Mouse (Mus musculus): ENCODE measurements around the gene Olfr13. TPM values are rescaled to one million over a fixed set of nuclear protein-coding genes. Genes with fewer than 3 reads are reported as not detected.
"Not testable (repeated sequence)": the region's sequence is repeated elsewhere in the genome, so short reads cannot be mapped to it uniquely, and the experiment has no call there.

Olfr13 gene
- polyA plus RNA-seq (2014; fragmentation: Nextera tagmentation; extraction: Ambion mirVana), result not detected in 2 replicates

DNA sequence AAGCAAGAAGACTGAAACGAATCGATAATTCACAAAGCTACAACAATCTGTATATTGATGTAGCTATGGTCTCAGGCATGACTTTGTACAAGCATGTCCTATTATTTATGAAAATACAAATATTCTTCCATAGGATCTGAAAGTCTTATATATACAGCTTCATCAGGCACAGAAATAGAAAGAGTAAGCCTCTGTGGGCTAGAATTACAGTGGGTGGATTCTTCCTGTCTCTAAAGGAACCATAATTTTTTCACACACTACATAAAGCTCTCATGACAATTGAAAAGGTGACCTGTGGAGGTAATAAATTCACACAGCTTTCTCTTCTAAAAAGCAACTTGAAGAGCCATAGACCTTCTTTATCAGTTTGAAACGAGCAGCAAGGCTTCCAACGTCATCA lies at the start of gene Olfr13:
Gene Olfr13 (plus strand): TSS at position 301 of the 400 bp plus-strand sequence.
- WGBS, result 65% methylated on average over 4 of the region's 4 CpGs
- Histone ChIP-seq H3K4me3 (ENCODE audit: low read depth, low read length) (no peak within 1 kb of the TSS), H3K4me1 (replicated peaks; ENCODE audit: control insufficient read depth, insufficient read depth, low read length) (no peaks in the 10 kb centered on the region), H3K27ac (ENCODE audit: low read depth) (no peak within 1 kb of the TSS), H3K27me3 (replicated peaks; ENCODE audit: control insufficient read depth, insufficient read depth, low read length) (no peaks in the 10 kb centered on the region), H3K36me3 (ENCODE audit: control insufficient read depth, insufficient read depth, low read length) (no peaks in the 10 kb centered on the region), H3K9me3 (ENCODE audit: control insufficient read depth, low read length) (no peaks in the 10 kb centered on the region), H3K4me2 (ENCODE audit: low read length) (no peak within 1 kb of the TSS), H3K9ac (ENCODE audit: low read length) (no peak within 1 kb of the TSS)
- ATAC-seq (replicated peaks; ENCODE audit: low FRiP score, low TSS enrichment, low read depth) (no peak), DNase-seq (ENCODE audit: low spot score) (no peak)

DNA sequence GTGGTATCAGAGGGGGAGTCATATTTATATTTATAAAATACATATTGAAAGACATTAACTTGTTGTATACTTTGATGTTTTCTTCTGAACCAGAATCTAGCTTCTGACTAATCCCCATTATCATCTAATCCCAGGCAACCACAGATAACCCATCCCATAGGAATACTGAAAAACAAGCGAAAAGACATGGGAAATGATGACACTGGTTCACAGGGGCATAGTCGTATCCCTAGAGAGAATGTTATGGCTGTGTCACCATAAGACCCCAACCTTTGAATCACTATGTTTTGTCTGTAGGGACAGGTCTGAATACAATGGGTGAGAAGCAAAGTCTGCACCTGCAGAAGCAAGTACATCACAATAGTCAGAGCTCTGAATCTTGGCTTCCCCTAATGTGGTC lies 25.7 kb upstream of the Olfr13 start, which contains the start of gene Olfr237-ps1:
Gene Olfr237-ps1 (plus strand): TSS at position 301 of the 400 bp plus-strand sequence.
- 83% methylated on average over 2 of the region's 2 CpGs for WGBS

DNA sequence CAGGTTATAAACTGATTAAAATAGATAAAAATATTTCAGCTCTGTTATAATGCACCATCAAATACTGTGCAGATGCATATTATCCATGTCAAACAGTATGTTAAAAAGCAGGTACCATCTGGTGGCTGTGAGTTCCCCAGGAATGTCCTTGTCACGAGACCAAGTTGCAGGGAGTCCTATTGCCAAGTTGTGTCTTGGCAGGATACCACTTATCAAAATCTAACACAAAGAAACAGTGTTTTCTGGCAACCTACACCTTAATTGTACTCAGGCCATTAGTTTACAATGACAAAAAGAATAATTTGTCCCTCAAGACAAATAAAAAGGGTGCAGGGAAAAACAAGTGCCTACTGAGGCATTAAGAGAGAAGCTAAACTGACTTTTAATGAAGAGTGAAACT lies 12.4 kb upstream of the Olfr13 start:
- Histone ChIP-seq H3K36me3 (ENCODE audit: control insufficient read depth, insufficient read depth, low read length) (no peaks in the 10 kb centered on the region), H3K4me3 (ENCODE audit: low read depth, low read length) (no peak overlapping the region), H3K9me3 (ENCODE audit: control insufficient read depth, low read length) (no peaks in the 10 kb centered on the region), H3K27me3 (replicated peaks; ENCODE audit: control insufficient read depth, insufficient read depth, low read length) (no peaks in the 10 kb centered on the region), H3K4me2 (ENCODE audit: low read length) (no peak overlapping the region), H3K9ac (ENCODE audit: low read length) (no peak overlapping the region), H3K4me1 (replicated peaks; ENCODE audit: control insufficient read depth, insufficient read depth, low read length) (no peaks in the 10 kb centered on the region), H3K27ac (ENCODE audit: low read depth) (no peak overlapping the region)
- WGBS, result 74% methylated on average over 1 of the region's 1 CpGs
- no peak for ATAC-seq (replicated peaks; ENCODE audit: low FRiP score, low TSS enrichment, low read depth)
- DNase-seq (ENCODE audit: low spot score), result no peak

More for the DNA sequence above, 25.7 kb upstream of the Olfr13 start, which contains the start of gene Olfr237-ps1:
- not testable (repeated sequence) for ATAC-seq (replicated peaks; ENCODE audit: low FRiP score, low TSS enrichment, low read depth); H3K9ac ChIP-seq (ENCODE audit: low read length); H3K27ac ChIP-seq (ENCODE audit: low read depth); DNase-seq (ENCODE audit: low spot score); H3K4me1 ChIP-seq (replicated peaks; ENCODE audit: control insufficient read depth, insufficient read depth, low read length); H3K4me2 ChIP-seq (ENCODE audit: low read length); H3K27me3 ChIP-seq (replicated peaks; ENCODE audit: control insufficient read depth, insufficient read depth, low read length); H3K36me3 ChIP-seq (ENCODE audit: control insufficient read depth, insufficient read depth, low read length); H3K4me3 ChIP-seq (ENCODE audit: low read depth, low read length); H3K9me3 ChIP-seq (ENCODE audit: control insufficient read depth, low read length)

DNA sequence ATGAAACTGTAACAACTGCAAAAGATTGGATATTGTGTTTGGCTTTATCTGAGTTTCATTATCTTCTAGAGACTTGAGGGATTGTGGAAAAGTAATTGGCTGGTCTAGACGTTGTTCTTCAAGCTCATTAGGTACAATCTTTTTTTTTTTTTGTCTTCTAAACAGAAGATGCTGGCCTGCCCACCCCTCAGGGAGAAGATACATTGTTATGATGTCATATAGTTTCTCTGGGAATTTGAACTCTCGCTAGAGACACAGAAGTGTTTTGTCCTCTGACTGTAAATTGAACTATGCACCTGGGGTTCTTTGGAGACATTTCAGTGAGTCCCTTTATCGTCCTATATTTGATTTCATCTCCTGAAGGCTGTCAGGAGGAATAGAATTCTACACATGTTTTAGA lies 9.0 kb upstream of the Olfr13 start, which contains the start of gene Olfr437:
Gene Olfr437 (plus strand): TSS at position 301 of the 400 bp plus-strand sequence.
- ATAC-seq (replicated peaks; ENCODE audit: low FRiP score, low TSS enrichment, low read depth) (no peak), DNase-seq (ENCODE audit: low spot score) (no peak)
- 71% methylated on average over 3 of the region's 3 CpGs for WGBS
- Histone ChIP-seq H3K27ac (ENCODE audit: low read depth) (no peak within 1 kb of the TSS), H3K36me3 (ENCODE audit: control insufficient read depth, insufficient read depth, low read length) (no peaks in the 10 kb centered on the region), H3K27me3 (replicated peaks; ENCODE audit: control insufficient read depth, insufficient read depth, low read length) (no peaks in the 10 kb centered on the region), H3K4me1 (replicated peaks; ENCODE audit: control insufficient read depth, insufficient read depth, low read length) (no peaks in the 10 kb centered on the region), H3K9ac (ENCODE audit: low read length) (no peak within 1 kb of the TSS), H3K4me2 (ENCODE audit: low read length) (no peak within 1 kb of the TSS), H3K9me3 (ENCODE audit: control insufficient read depth, low read length) (no peaks in the 10 kb centered on the region), H3K4me3 (ENCODE audit: low read depth, low read length) (no peak within 1 kb of the TSS)

DNA sequence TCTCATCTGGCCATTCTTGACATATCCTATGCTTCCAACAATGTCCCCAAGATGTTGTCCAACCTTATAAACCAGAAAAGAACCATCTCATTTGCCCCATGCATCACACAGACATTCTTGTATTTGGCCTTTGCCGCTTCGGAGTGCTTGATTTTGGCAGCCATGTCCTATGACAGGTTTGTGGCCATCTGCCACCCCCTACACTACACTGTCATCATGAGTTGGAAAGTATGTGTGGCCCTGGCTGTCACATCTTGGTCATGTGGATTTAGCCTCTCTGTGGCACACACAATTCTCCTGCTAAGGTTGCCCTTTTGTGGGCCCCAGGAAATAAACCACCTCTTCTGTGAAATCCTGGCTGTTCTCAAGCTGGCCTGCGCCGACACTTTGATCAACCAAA lies 4.7 kb upstream of the Olfr13 start:
- no peaks in the 10 kb centered on the region for H3K4me1 ChIP-seq (replicated peaks; ENCODE audit: control insufficient read depth, insufficient read depth, low read length)
- H3K9me3 ChIP-seq (ENCODE audit: control insufficient read depth, low read length), result no peaks in the 10 kb centered on the region
- H3K4me3 ChIP-seq (ENCODE audit: low read depth, low read length), result no peak overlapping the region
- H3K27me3 ChIP-seq (replicated peaks; ENCODE audit: control insufficient read depth, insufficient read depth, low read length), result no peaks in the 10 kb centered on the region
- no peak for ATAC-seq (replicated peaks; ENCODE audit: low FRiP score, low TSS enrichment, low read depth)
- no peak overlapping the region for H3K27ac ChIP-seq (ENCODE audit: low read depth)
- H3K4me2 ChIP-seq (ENCODE audit: low read length), result no peak overlapping the region
- WGBS, result 91% methylated on average over 4 of the region's 4 CpGs
- DNase-seq (ENCODE audit: low spot score), result no peak
- no peaks in the 10 kb centered on the region for H3K36me3 ChIP-seq (ENCODE audit: control insufficient read depth, insufficient read depth, low read length)
- H3K9ac ChIP-seq (ENCODE audit: low read length), result no peak overlapping the region

DNA sequence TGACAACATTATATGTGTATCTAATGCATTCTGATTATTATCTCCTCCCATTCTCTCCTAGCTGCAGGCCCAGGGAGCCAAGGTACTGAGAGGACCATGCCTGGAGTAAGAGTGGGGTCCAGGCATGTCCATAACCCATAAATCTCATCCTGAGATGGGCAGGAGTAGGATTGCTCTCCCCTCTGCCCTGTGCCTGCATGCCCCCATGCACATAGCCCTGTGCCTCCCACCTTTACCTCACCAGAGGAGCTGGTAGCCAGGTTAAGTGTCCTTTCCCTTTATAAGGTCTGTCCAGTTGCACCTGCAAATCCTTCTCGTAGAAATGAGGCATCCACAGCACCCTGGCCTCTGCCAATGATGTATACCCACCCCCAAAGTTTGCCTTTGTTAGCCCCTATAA lies 6.2 kb downstream of the Olfr13 start:
- ATAC-seq (replicated peaks; ENCODE audit: low FRiP score, low TSS enrichment, low read depth) (no peak), DNase-seq (ENCODE audit: low spot score) (no peak)
- no peaks in the 10 kb centered on the region for H3K36me3 ChIP-seq (ENCODE audit: control insufficient read depth, insufficient read depth, low read length)
- no peaks in the 10 kb centered on the region for H3K27me3 ChIP-seq (replicated peaks; ENCODE audit: control insufficient read depth, insufficient read depth, low read length)
- no peaks in the 10 kb centered on the region for H3K9me3 ChIP-seq (ENCODE audit: control insufficient read depth, low read length)
- no peaks in the 10 kb centered on the region for H3K4me1 ChIP-seq (replicated peaks; ENCODE audit: control insufficient read depth, insufficient read depth, low read length)
- H3K27ac ChIP-seq (ENCODE audit: low read depth), result no peak overlapping the region
- WGBS, result 76% methylated on average over 1 of the region's 1 CpGs
- H3K9ac ChIP-seq (ENCODE audit: low read length), result no peak overlapping the region
- no peak overlapping the region for H3K4me2 ChIP-seq (ENCODE audit: low read length)
- no peak overlapping the region for H3K4me3 ChIP-seq (ENCODE audit: low read depth, low read length)

DNA sequence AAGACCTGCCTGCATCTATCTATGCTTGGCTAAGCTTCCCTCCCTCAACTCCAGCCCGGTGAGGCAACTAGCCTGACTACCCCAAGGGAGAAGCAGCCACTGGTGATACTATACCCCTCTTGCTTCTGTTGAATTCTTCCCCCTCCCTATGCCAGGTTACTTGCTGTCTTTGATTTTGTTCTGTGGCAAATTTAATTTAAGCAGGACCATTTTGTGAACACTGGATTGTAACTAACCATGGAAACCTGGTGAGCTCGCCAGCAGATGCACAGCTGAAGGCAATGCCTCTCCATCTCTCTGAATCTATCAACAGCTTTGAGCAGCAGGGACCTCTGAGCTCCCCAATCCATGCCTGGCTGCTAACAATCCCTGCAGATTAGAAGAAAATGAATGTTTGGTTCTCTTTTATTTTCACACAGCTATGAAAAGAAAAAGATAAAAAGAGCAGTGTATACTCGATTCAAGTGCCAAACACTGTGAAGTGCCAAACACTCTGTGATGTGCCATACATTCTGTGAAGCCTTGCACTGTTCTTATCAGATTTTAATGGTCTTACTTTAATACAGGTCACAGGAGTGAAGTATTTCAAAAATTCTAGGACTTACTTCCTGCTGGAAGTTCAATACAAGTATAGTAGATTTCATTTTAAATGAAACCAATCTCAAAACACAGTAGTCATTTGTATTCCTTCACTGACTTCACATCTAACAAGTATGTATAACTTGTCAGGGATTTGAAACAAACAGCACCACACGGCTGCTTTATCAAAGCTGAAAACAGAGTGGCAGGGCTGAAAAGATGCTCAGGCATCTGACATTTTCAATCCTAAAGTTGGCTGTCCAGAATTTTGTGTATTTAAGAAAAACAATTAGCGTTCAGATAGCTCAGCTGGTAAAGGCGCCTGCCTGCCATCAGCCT lies 6.9 kb downstream of the Olfr13 start:
- DNase-seq (ENCODE audit: low spot score) (no peak), ATAC-seq (replicated peaks; ENCODE audit: low FRiP score, low TSS enrichment, low read depth) (no peak)
- 57% methylated on average over 6 of the region's 6 CpGs for WGBS
- Histone ChIP-seq H3K9me3 (ENCODE audit: control insufficient read depth, low read length) (no peaks in the 10 kb centered on the region), H3K36me3 (ENCODE audit: control insufficient read depth, insufficient read depth, low read length) (no peaks in the 10 kb centered on the region), H3K27me3 (replicated peaks; ENCODE audit: control insufficient read depth, insufficient read depth, low read length) (no peaks in the 10 kb centered on the region), H3K27ac (ENCODE audit: low read depth) (no peak overlapping the region), H3K4me2 (ENCODE audit: low read length) (no peak overlapping the region), H3K4me3 (ENCODE audit: low read depth, low read length) (no peak overlapping the region), H3K9ac (ENCODE audit: low read length) (no peak overlapping the region), H3K4me1 (replicated peaks; ENCODE audit: control insufficient read depth, insufficient read depth, low read length) (no peaks in the 10 kb centered on the region)

DNA sequence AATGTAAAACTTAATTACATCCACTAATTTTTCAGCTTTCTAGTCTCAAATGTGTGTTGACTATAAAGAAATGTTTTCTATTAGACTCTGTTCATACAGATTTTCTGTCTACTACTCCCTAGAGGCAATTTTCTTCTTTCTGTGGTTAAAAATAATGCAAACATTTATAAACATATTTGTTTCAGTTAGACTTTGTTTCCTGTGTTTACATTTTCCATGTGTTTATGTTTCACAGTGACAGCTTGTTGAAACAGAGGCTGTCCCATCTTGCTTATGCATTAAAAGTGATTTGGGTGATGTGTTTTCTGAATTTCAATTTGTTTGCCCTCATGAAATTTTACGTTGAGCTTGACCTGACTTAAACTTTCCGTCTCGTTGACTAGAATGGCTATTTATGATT lies 19.0 kb downstream of the Olfr13 start:
- no peak for DNase-seq (ENCODE audit: low spot score)
- ATAC-seq (replicated peaks; ENCODE audit: low FRiP score, low TSS enrichment, low read depth), result no peak
- no peak overlapping the region for H3K4me3 ChIP-seq (ENCODE audit: low read depth, low read length)
- WGBS, result 52% methylated on average over 3 of the region's 3 CpGs
- H3K9ac ChIP-seq (ENCODE audit: low read length), result no peak overlapping the region
- no peaks in the 10 kb centered on the region for H3K4me1 ChIP-seq (replicated peaks; ENCODE audit: control insufficient read depth, insufficient read depth, low read length)
- no peaks in the 10 kb centered on the region for H3K36me3 ChIP-seq (ENCODE audit: control insufficient read depth, insufficient read depth, low read length)
- no peaks in the 10 kb centered on the region for H3K27me3 ChIP-seq (replicated peaks; ENCODE audit: control insufficient read depth, insufficient read depth, low read length)
- no peak overlapping the region for H3K27ac ChIP-seq (ENCODE audit: low read depth)
- H3K9me3 ChIP-seq (ENCODE audit: control insufficient read depth, low read length), result no peaks in the 10 kb centered on the region
- no peak overlapping the region for H3K4me2 ChIP-seq (ENCODE audit: low read length)

DNA sequence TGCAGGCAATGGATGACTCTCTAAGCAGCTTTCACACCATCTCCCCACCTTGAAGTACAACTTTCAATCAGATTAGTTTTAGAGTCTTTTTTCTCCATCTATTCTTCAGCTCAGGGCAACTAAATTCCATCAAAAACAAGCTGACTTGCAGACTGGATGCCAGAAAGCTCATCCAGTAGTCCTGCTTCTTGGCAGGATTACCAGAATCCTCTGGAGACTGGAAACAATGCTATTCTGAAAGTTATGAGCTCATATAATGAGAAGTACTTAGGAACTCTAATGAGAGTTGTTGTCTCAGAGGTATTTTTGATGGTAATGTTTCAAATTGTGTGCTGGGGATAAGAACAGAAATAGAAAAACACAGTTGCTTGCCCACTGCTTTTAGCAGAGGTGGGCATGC lies 24.8 kb downstream of the Olfr13 start, which contains the start of gene Olfr435:
Gene Olfr435 (plus strand): TSS at position 366 of the 400 bp plus-strand sequence.
- Histone ChIP-seq H3K4me2 (ENCODE audit: low read length) (no peak within 1 kb of the TSS), H3K4me3 (ENCODE audit: low read depth, low read length) (no peak within 1 kb of the TSS), H3K27ac (ENCODE audit: low read depth) (no peak within 1 kb of the TSS), H3K4me1 (replicated peaks; ENCODE audit: control insufficient read depth, insufficient read depth, low read length) (no peaks in the 10 kb centered on the region), H3K9me3 (ENCODE audit: control insufficient read depth, low read length) (no peaks in the 10 kb centered on the region), H3K9ac (ENCODE audit: low read length) (no peak within 1 kb of the TSS), H3K36me3 (ENCODE audit: control insufficient read depth, insufficient read depth, low read length) (no peaks in the 10 kb centered on the region), H3K27me3 (replicated peaks; ENCODE audit: control insufficient read depth, insufficient read depth, low read length) (no peaks in the 10 kb centered on the region)
- DNase-seq (ENCODE audit: low spot score) (no peak), ATAC-seq (replicated peaks; ENCODE audit: low FRiP score, low TSS enrichment, low read depth) (no peak)
